Mouse (Mus musculus): Measurements from ENCODE around the gene Drc1. TPM values are rescaled to one million over a fixed set of nuclear protein-coding genes. Genes with fewer than 3 reads are reported as not detected.

Gene Drc1
- polyA plus RNA-seq (2014; fragmentation: Illumina TruSeq; extraction: RNeasy Lipid Tissue Mini Kit (QIAGEN cat#74804); ENCODE audit: low read depth, low replicate concordance) = 1.0 TPM

GRCm38 (mm10) chr5:30281291-30281732 is at the start of gene Drc1:
TSS of gene Drc1 (plus strand) at chr5:30281388.

GRCm38 (mm10) chr5:30232271-30232971 is 48.8 kb upstream of the Drc1 start, which contains the start of gene Selenoi:
TSS of gene Selenoi (plus strand) at chr5:30232581.

Other genes with a start within 250 kb of the Drc1 start
- 36.4 TPM for gene Tyms, start 207.8 kb upstream of the Drc1 start, polyA plus RNA-seq (2014; fragmentation: Illumina TruSeq; extraction: RNeasy Lipid Tissue Mini Kit (QIAGEN cat#74804); ENCODE audit: low read depth, low replicate concordance)
- not detected for gene Garem2, start 176.2 kb upstream of the Drc1 start, polyA plus RNA-seq (2014; fragmentation: Illumina TruSeq; extraction: RNeasy Lipid Tissue Mini Kit (QIAGEN cat#74804); ENCODE audit: low read depth, low replicate concordance)
- not detected for gene 3110082J24Rik, start 175.3 kb upstream of the Drc1 start, polyA plus RNA-seq (2014; fragmentation: Illumina TruSeq; extraction: RNeasy Lipid Tissue Mini Kit (QIAGEN cat#74804); ENCODE audit: low read depth, low replicate concordance)
- 189 TPM for gene Hadha, start 126.2 kb upstream of the Drc1 start, polyA plus RNA-seq (2014; fragmentation: Illumina TruSeq; extraction: RNeasy Lipid Tissue Mini Kit (QIAGEN cat#74804); ENCODE audit: low read depth, low replicate concordance)
- gene Hadhb, start 126.1 kb upstream of the Drc1 start, polyA plus RNA-seq (2014; fragmentation: Illumina TruSeq; extraction: RNeasy Lipid Tissue Mini Kit (QIAGEN cat#74804); ENCODE audit: low read depth, low replicate concordance) = 759 TPM
- not detected for gene Adgrf3, start 75.7 kb upstream of the Drc1 start, polyA plus RNA-seq (2014; fragmentation: Illumina TruSeq; extraction: RNeasy Lipid Tissue Mini Kit (QIAGEN cat#74804); ENCODE audit: low read depth, low replicate concordance)
- 97.4 TPM for gene Selenoi, start 48.8 kb upstream of the Drc1 start, polyA plus RNA-seq (2014; fragmentation: Illumina TruSeq; extraction: RNeasy Lipid Tissue Mini Kit (QIAGEN cat#74804); ENCODE audit: low read depth, low replicate concordance)
- gene Otof, start 180.5 kb downstream of the Drc1 start, polyA plus RNA-seq (2014; fragmentation: Illumina TruSeq; extraction: RNeasy Lipid Tissue Mini Kit (QIAGEN cat#74804); ENCODE audit: low read depth, low replicate concordance) = not detected
- gene 1700001C02Rik, start 184.7 kb downstream of the Drc1 start, polyA plus RNA-seq (2014; fragmentation: Illumina TruSeq; extraction: RNeasy Lipid Tissue Mini Kit (QIAGEN cat#74804); ENCODE audit: low read depth, low replicate concordance) = not detected

All from sigmoid colon, adult 10 weeks (tissue).